Mouse (Mus musculus) heart, embryonic 16.5 days (tissue): Measurements from ENCODE around the gene AW011738. TPM values are rescaled to one million over a fixed set of nuclear protein-coding genes. Genes with fewer than 3 reads are reported as not detected.
A peak's percentile ranks its signal among the peaks of the same experiment; 100 is the strongest.

Source experiments
- ATAC-seq: fragments of 200-750 bp; cut with Nextera tagmentation; replicated peaks from 2 replicates; pipeline ENCODE4 v1.8.0; 2017; ENCODE audit warnings: moderate number of reproducible peaks; ENCODE audit not compliant: insufficient read depth, low FRiP score; ENCODE audit errors: extremely low read depth
- H3K27ac ChIP-seq: fragments of 300-500 bp; sonication (generic); 2 replicates; pipeline ENCODE4 v1.5.1; 2014; ENCODE audit warnings: mild to moderate bottlenecking, low read length, control low read depth, moderate library complexity
- H3K27me3 ChIP-seq: fragments of 300-500 bp; sonication (generic); 2 replicates; pipeline ENCODE4 v1.6.1; 2014; ENCODE audit warnings: low read length, mixed read lengths; ENCODE audit not compliant: control insufficient read depth, insufficient read depth
- H3K36me3 ChIP-seq: fragments of 300-500 bp; sonication (generic); 2 replicates; pipeline ENCODE4 v1.6.1; 2014; ENCODE audit not compliant: control insufficient read depth, insufficient read depth
- H3K4me1 ChIP-seq: fragments of 300-500 bp; sonication (generic); 2 replicates; pipeline ENCODE4 v1.6.1; 2014; ENCODE audit warnings: low read length, mixed read lengths; ENCODE audit not compliant: control insufficient read depth, insufficient read depth
- H3K4me2 ChIP-seq: fragments of 300-500 bp; sonication (generic); 2 replicates; pipeline ENCODE4 v1.6.1; 2014; ENCODE audit warnings: low read depth, mild to moderate bottlenecking, control low read depth, low read length
- H3K4me3 ChIP-seq: fragments of 300-500 bp; sonication (generic); 2 replicates; pipeline ENCODE4 v1.5.1; 2014; ENCODE audit warnings: mild to moderate bottlenecking, control low read depth, low read length
- H3K9ac ChIP-seq: fragments of 300-500 bp; sonication (generic); 2 replicates; pipeline ENCODE4 v1.6.1; 2014; ENCODE audit warnings: low read length, control low read depth
- H3K9me3 ChIP-seq: fragments of 300-500 bp; sonication (generic); replicated peaks from 2 replicates; pipeline ENCODE4 v1.6.1; 2016; ENCODE audit warnings: low read length; ENCODE audit not compliant: control insufficient read depth
- WGBS: fragments of 180-500 bp; shearing (Covaris S2); extraction: QIAGEN DNeasy Blood & Tissue Kit; methylation state at CpG from one replicate; pipeline ENCODE4 v1.1.7; 2014; 5-methylcytosine and 5-hydroxymethylcytosine counted together
- microRNA-seq: library from miRNA; unstranded; fragments of <30 nt; microRNA quantifications from one replicate; pipeline ENCODE4, GENCODE M21; 2017
- polyA plus RNA-seq: library from polyadenylated mRNA; unstranded; fragments of >200 nt; fragmentation: Nextera tagmentation; extraction: Ambion mirVana; gene quantifications from 2 replicates; pipeline ENCODE4 v1.2.1, GENCODE M21; 2015

Gene AW011738
- polyA plus RNA-seq, 1 experiment from 2014 or later = 5.6 TPM

DNA sequence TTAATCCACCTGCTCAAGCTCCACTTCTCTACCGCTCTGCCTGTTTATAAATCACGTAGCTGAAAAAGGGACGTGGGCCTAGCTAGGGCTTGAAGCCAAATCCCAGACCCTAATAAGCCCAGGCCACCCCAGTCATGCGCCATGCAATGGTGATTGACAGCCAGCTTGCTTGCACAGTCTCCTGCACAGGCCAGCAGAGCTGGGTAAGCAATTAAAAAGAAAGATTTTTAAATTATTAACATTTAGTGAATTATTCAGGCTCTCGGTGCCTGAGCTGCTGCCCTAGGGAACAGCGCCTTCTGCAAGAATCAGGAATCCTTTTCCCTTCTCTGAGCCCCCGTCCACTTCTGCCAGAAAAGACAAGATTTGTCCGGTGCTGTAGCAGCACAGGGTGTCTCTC lies 48.0 kb downstream of the AW011738 start:
- Histone ChIP-seq H3K4me1 (peaks cover 10% of the 10 kb centered on the region; the same call in 1 of the 2 replicates), H3K27me3 (peaks cover 30% of the 10 kb centered on the region), H3K9ac (no peak overlapping the region), H3K36me3 (peaks cover 23% of the 10 kb centered on the region), H3K27ac (no peak overlapping the region), H3K4me3 (no peak overlapping the region), H3K4me2 (no peak overlapping the region), H3K9me3 (no peaks in the 10 kb centered on the region)
- WGBS = 69% methylated on average over 8 of the region's 8 CpGs
- no peak for ATAC-seq

DNA sequence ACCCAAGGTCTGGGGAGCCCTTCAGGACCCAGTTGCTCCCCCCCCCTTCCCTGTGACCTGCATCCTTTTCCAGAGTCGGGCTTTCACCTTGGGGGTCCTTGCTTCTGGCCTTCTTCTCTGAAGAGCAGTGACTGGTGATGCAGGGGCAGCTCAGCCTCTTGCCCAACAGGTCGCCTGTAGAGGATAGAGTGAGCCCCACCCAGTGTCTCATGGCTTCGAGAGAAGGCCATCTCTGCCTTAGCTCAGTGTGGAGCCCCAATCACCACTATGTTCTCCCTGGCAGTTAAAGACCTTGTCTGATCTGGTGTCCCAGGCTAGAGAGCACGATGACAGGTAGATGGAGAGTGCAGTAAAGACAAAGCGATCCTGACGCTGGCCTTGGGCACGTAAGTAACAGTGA lies 49.0 kb downstream of the AW011738 start:
- H3K36me3 ChIP-seq = peaks cover 14% of the 10 kb centered on the region
- H3K4me3 ChIP-seq = no peak overlapping the region
- no peak overlapping the region for H3K9ac ChIP-seq
- WGBS = 28% methylated on average over 7 of the region's 7 CpGs
- no peak overlapping the region for H3K27ac ChIP-seq
- no peak overlapping the region for H3K4me2 ChIP-seq
- ATAC-seq = no peak
- H3K9me3 ChIP-seq = no peaks in the 10 kb centered on the region
- H3K4me1 ChIP-seq = peaks cover 10% of the 10 kb centered on the region; the same call in 1 of the 2 replicates
- peaks cover 30% of the 10 kb centered on the region for H3K27me3 ChIP-seq

DNA sequence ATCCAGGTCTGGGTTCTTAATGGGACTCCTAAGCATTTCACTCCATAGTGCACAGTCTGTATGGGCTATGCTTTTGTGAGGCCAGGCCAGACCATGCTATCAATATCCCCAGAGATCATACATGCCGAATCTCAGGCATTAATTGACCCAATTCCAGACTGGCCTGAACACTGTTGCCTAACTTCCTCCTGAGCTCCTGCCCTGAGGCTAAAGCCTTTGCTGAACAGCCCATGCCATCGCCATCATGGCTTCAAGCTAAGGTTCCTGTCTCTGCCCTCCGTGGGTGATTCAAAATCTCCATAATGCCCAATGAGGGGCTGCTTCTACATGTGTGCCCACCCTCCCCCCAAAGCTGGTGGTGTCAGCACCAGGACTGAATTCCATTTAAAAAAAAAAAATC lies 49.5 kb downstream of the AW011738 start:
- no peak overlapping the region for H3K9ac ChIP-seq
- 39% methylated on average over 3 of the region's 3 CpGs for WGBS
- H3K9me3 ChIP-seq = no peaks in the 10 kb centered on the region
- H3K27ac ChIP-seq = no peak overlapping the region
- H3K4me2 ChIP-seq = no peak overlapping the region
- H3K27me3 ChIP-seq = peaks cover 30% of the 10 kb centered on the region
- ATAC-seq = no peak
- peaks cover 10% of the 10 kb centered on the region; the same call in 1 of the 2 replicates for H3K4me1 ChIP-seq
- H3K4me3 ChIP-seq = no peak overlapping the region
- peaks cover 9% of the 10 kb centered on the region for H3K36me3 ChIP-seq

DNA sequence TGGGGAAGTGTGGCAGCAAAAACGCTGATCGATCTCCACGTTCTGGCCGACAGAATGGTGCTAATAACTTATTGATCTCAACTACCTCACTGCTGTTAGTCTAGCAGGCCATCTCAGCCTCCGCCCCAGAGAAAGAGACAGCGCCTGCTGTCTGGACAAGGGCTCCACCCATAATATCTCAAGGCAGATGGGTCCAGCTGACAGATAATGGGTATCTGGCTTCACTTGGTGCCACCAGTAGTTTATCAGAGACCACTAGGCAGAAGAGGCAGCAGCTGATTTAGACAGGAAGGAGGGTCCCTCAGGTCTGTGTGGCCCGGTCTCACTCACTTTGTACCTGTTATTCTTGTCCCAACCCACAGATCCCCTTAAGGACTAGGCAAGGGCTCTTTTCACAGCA lies 49.9 kb downstream of the AW011738 start:
- Histone ChIP-seq H3K9me3 (no peaks in the 10 kb centered on the region), H3K4me3 (no peak overlapping the region), H3K4me1 (peaks cover 10% of the 10 kb centered on the region; the same call in 1 of the 2 replicates), H3K9ac (no peak overlapping the region), H3K36me3 (peaks cover 5% of the 10 kb centered on the region), H3K27me3 (peaks cover 30% of the 10 kb centered on the region), H3K27ac (no peak overlapping the region), H3K4me2 (no peak overlapping the region)
- WGBS = 41% methylated on average over 7 of the region's 7 CpGs
- ATAC-seq = no peak

DNA sequence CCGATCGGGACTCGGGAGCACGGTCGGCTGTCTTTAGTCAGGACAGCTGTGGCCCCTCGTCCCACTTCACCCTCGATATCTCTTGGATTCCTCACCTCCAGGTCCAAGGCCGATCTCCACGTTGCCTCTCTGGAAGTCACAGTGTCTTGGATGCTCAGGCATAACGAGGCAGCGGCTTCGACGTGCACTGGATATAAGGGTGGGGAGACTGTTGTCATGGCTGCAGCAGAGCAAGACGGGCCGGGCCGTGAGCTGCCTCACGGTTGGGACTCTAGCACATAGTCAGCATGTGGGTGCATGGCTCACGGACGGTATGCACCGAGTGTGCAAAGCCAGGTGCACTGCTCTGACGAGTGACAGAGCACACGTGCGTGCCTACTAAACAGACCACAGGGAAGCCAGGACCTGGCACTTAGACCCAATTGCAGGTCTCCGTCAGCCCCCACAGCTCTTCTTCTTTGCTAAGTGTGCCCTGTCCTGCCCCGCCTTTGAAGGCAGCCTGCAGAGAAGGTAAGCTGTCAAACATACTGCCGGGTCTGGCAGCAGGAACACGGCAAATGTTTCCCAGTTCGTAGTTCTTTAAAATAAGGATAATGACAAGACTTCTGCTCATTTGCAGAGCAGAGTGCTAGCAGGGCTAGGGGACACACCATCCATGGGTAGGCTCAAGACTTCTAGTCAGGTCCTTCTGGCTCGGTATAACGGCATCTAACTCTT lies 51.4 kb downstream of the AW011738 start:
- ATAC-seq = no peak
- Histone ChIP-seq H3K27me3 (peaks cover 30% of the 10 kb centered on the region), H3K36me3 (no peaks in the 10 kb centered on the region), H3K9ac (no peak overlapping the region), H3K4me2 (peak overlapping the region; percentile 60), H3K4me1 (peaks cover 10% of the 10 kb centered on the region; the same call in 1 of the 2 replicates), H3K9me3 (no peaks in the 10 kb centered on the region), H3K4me3 (peak overlapping the region; percentile 40), H3K27ac (no peak overlapping the region)
- 2% methylated on average over 30 of the region's 30 CpGs for WGBS

Small RNA genes lying within 50 kb of the gene (microRNA-seq; reads per million reads assigned to microRNA genes)
- 2.0 reads per million, percentile 4 among the genes with 10 or more reads in this experiment for gene Mir7658

Other genes starting within 250 kb of the AW011738 start
- gene C1qtnf12, start 241.0 kb upstream of the AW011738 start, polyA plus RNA-seq = 23.1 and 28.9 TPM in 2 replicates
- 8.6 and 9.1 TPM in 2 replicates for gene B3galt6, start 210.7 kb upstream of the AW011738 start, polyA plus RNA-seq
- gene Sdf4, start 210.4 kb upstream of the AW011738 start, polyA plus RNA-seq = 122 and 128 TPM in 2 replicates
- gene Tnfrsf4, start 189.5 kb upstream of the AW011738 start, polyA plus RNA-seq = 0.95 and 1.5 TPM in 2 replicates
- gene Tnfrsf18, start 177.1 kb upstream of the AW011738 start, polyA plus RNA-seq = 2.3 and 2.6 TPM in 2 replicates
- gene Ttll10, start 143.9 kb upstream of the AW011738 start, polyA plus RNA-seq = 0.33 and 0.37 TPM in 2 replicates
- gene 9430015G10Rik, start 93.3 kb upstream of the AW011738 start, polyA plus RNA-seq = 17.3 and 17.4 TPM in 2 replicates
- gene Rnf223, start 72.8 kb upstream of the AW011738 start, polyA plus RNA-seq = 0.18 and 0.19 TPM in 2 replicates
- gene Agrn, start 5.8 kb upstream of the AW011738 start, polyA plus RNA-seq = 34.4 and 48.5 TPM in 2 replicates
- gene Isg15, start 2.5 kb upstream of the AW011738 start, polyA plus RNA-seq = 5.0 and 9.1 TPM in 2 replicates
- 16.3 and 16.8 TPM in 2 replicates for gene Perm1, start 12.6 kb downstream of the AW011738 start, polyA plus RNA-seq
- gene Plekhn1, start 31.6 kb downstream of the AW011738 start, polyA plus RNA-seq = 13.8 and 17.5 TPM in 2 replicates
- 37.4 and 38.1 TPM in 2 replicates for gene Noc2l, start 32.7 kb downstream of the AW011738 start, polyA plus RNA-seq
- gene Samd11, start 52.4 kb downstream of the AW011738 start, polyA plus RNA-seq = 0.26 and 0.60 TPM in 2 replicates
- gene Vmn2r-ps159, start 127.8 kb downstream of the AW011738 start, polyA plus RNA-seq = not detected in 2 replicates